Mouse (Mus musculus) 3134 (cell line): ENCODE data around the gene Ubl4b.

Source experiments
- DNase-seq: peaks from one replicate; pipeline ENCODE4 v3.0.0-alpha.2; 2011; ENCODE audit warnings: low spot score; ENCODE audit not compliant: insufficient read length; ENCODE audit errors: extremely low read depth

Ubl4b gene

DNA sequence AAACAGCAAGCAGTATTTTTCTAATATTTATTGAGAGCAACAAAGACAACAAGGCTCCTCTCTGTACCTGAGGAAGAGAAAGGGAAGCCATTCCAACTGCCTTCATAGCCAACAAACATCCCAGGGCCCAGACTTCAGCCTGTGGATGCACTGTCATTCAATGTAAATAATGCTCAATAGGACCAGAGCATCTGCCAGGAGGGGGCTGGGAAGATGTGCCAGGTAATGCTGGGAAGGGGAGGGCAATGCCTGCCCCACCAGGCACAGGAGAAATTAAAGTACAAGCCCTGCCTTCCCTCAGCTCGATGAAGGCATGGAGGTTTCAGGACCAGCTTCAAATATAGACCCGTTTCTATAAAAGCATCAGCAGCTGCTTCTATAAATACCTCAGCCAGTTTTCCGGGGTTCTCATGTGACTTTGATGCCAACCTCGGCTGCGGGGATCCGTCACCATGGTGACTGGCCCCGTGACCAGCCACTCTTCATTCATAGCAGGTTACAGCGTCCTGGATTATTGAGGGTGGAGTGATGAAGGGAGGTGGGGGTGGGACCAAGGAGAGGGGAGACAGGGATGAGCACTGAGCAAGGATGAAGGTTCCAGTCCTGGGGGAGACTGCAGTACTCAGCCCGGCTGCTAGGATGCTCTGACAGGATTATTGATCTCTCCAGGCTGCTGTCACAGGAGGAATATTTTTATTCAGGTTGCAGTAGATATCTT lies 26.3 kb downstream of the Ubl4b start:
- DNase-seq = peak; percentile 48

DNA sequence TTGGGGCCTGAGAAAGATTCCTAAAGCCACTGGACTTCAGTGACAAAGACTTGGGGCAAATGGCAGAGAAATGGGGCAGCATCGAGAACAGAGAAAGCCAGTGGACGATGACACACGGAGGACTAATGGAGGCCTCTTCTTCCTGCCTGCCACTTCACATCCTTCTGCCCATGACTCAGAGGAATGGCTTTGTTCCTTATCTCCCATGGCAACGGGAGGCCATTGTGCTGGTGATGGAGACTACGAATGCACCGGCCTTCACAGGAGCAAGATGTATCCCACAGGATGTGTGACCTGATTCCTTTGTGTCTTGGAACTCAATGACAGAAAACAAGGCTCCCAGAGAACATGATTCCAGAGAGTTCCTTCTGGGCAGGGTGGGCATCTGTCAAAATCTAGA lies 30.3 kb downstream of the Ubl4b start:
- DNase-seq = no peak

DNA sequence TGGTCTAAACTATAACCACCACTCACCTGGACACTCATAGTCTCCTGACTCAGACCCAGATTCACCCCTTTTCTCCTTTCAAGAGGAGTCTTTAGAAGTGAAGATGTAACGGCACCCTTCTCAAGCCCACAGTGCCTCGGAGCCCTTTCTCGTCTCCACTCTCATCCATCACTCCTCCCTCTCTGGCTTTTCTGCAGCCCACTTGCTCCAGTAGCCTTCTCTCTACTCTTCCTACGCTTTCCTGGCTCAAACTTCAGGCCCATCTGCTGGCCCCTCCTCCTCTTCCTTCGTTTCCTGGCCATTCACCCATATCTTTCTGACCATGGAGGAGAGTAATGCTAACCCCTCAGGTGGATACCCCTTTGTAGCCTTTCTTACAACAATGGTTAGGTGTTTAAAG lies 33.9 kb downstream of the Ubl4b start:
- no peak for DNase-seq

DNA sequence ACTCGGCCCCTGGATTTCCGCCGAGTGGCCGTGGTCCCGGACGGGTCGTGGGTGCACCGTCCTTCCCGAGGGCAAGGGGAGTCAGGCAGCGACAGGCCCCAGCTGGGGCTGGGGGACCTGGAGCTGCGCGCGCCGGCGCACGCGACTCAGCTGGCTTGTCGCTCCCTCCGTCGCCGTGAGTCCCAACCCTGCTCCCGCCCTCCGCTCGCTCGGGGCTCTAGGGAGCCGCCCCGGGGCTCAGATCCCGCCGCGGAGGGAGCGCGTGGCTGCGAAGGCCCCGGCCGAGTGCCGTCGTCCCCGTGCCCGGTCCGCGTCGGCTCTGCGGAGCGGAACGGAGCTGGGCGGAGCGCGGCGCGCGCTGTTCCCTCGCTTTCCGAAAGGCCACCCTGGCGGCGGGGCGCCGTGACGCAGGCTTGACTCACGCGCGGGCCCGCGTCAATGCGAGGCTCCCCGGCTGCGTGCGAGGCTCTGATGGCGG lies 37.2 kb downstream of the Ubl4b start, which contains the start of gene Slc6a17:
TSS of gene Slc6a17 (minus strand) at position 388 of the 478 bp plus-strand sequence.
- DNase-seq = no peak

DNA sequence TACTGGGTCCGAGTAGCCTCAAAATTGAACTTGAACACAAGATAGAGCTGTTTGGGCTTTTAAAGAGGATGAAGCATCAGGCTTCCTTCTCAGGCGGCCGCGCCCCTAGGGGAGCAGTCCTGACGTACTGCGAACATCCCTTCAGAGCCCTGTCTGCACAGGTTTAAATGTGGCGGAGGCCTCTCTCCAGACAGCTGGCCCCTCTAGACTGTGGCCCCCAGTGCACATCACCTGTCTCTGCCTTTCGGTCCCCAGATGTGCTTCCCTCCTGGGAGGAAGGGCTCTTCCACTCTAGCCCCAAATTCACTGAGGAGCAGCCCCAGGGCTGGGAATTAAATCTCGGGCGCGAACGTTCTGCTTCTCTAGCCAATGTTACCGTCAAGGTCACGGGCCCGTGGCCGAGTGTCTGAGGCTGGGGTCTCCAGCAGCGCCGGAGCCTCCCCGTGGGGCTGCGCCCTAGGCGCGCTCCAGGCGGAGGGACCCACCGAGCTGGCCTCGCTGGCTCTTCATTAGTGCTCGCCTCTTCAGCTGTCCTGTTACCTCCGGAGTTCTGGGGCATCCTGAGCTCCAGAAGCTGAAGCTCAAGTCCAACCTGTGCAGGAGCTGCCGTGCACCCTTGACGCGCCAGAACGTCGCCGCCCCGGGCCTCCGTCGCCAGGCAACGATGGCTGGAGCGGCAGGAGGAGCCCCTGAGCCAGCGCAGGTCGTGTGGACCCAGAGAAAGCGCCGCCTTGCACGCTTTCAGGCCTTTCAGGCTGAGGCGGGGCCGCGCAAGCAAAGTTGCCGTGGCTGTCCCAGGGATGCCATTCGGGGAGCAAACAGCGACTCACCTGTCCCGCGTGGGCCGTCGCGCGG lies 37.9 kb downstream of the Ubl4b start:
- DNase-seq = peak; percentile 14

DNA sequence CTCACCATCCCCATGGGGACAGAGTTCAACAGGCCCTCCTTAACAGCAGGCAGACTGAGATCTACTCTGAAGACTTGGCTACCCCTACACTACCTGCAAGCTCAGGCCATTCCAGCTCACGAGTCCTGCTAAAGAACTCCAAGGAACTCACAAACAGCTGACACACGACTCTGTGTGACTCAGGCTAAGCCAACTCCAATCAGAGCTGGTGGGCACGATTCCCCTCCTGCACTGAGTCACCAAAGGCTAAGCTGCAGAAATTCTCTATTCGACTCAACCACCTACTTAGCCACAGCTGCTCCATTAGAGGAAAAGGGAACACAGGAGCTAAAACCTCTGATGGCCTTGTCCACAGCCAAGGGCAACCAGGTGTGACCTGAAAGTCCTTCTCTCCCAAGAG lies 38.9 kb downstream of the Ubl4b start:
- no peak for DNase-seq

DNA sequence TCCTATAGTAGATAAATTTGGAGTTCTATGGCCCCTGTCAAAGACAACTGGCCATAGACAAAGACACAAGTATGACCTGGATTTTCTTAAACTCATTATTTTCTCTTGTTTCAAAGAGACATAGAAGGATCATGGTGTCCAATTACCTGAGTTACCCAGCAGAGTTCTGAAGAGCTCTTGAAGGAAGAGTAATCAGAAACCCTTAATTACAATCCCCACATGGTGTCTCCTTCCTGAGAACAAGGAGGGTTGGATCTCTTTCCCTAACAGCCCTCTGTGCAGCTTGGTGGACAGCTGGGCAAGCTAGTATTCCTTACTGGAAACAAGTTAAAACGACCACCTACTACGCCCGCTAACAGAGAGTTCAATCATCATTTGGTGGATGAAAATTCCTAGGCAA lies 43.5 kb downstream of the Ubl4b start:
- no peak for DNase-seq

DNA sequence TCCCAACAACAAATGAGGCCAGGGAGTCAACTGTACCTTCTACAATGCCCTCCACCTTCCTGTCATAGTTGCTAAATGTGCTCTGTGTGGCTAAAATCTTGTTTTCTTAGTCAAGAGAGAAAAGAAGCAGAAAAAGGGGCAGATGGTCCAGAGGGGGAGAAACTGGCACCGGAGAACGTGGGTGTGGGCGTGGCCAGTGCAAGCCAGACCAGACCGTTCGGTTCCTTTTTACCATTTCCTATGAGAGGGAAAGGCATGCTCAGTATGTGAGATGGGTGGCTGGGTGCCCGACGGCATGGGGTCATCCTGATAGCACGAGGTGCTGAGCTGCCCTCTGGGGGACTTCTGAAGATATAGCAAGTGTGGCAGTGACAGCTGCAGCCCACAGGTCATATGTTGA lies 46.2 kb downstream of the Ubl4b start:
- no peak for DNase-seq

DNA sequence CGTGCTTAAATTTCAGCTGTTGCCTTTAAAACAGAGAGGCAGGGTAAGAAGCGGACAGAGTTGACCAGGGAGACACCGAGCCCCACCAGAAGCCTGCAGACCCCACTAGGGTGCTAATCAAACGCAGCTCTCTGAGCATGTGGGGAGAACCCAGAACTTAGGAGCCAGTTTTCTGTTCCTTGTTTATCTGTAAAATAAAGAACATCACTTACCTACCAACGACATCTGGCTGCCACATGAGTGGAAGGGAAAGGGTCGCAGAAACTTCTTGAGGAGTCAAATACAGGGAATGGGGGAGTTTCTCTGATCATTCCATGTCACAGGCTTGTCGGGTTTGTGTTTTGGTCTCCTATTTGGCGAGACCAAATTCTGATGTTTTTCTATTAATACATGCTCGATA lies 46.9 kb downstream of the Ubl4b start:
- DNase-seq = no peak

DNA sequence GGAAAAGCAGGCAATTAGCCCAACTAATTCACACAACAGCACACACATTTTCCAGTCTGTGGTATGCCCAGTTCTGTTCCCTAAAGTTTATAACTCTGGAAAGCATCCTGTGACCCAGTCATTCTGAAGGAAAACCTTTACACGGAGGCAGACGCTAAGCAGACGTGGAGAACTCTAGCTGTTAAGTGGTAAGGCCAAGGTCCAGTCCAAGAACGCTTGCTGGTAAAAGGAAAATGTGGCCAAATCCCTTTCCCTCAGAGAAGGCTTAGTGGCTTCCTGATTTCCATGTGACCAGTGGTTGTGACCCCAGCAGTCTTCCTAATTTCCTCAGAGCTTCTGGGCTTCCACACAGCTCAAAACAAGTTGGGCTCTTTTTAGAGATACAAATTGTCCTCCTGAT lies 48.3 kb downstream of the Ubl4b start:
- DNase-seq = no peak

DNA sequence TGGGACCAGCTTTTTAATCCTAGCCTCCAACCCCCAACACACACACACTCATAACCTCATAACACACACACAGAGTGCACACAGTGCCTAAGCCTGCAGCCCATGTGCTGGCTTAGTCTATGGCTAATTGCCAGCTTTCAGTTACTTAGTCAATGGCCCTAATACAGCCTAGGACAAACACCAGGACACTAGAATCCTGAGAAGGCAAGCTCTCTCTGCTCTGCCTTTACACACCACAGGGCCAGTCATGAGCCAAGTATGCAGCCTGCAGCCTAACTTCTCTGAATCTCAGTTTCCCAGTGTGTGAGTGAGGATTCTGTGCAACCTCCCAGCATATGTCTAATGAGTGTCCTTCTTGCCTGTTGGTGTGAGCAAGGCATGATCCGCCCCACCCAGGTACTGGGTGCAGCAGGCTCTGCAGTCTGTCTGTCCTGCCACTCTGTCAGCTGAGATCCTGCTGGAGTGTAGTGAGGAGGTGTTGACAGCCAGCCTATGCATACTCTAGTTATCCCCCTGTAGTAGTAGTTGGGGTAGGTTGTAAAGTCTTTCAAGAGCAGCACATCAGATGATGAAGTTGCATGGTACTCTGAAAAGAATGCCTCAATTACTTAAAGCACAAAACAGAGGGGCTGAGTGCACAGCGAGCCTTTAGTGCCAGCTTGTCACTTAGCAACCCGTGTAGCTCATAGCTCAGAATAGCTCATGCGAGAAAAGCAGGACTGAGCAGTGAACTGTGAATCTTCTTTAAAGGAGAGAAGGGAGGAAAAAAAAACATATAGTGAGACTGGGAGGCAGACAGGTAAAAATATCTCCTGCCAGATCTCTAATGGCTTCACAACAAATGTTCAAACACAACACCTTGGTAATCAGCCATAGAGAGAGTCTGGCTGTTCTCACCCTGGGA lies 49.2 kb downstream of the Ubl4b start:
- DNase-seq = no peak

DNA sequence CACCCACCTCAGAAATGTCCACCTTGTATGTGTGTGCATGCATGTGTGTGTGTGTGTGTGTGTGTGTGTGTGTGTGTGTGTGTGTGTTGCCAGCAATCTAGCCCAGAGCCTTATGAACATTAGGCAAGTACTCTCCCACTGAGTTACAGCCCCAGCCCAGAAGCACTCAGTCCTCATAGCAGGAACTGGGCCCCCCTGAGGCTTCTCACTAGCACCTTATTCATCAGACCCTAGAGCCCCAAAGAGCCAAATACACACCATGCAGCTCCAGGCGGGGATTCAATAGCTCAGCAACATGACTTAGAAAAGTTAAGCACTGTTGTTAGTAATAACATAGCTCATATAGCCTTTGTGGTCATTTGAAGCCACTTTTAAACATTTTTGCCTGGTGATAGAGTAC lies 50.3 kb downstream of the Ubl4b start:
- no peak for DNase-seq

DNA sequence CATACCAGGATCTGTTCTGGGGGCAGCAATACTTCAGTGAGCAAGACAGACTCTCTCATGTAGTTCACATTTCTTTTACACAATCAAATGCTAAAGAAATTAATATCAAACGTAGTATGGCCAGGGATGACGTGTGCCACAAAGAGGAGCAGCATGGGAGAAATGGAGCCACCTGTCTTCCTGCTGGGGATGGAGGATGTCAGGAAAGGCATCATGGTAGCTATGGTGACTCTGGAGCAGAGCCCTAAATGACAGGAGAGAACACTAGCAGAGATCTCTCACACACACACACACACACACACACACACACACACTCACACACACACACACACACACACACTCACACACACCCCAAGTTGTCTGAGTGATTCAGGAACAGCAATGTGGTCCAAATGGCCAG lies 51.2 kb downstream of the Ubl4b start:
- no peak for DNase-seq
